8 mouse cellular contexts compared by ENCODE assay signal in genomic region chr2:167891908-167892307, GRCm38 (mm10). TPM values are rescaled to one million over a fixed set of nuclear protein-coding genes. Genes with fewer than 3 reads are reported as not detected.
DNase-seq lines count a peak whose midpoint lies in the region; ATAC-seq lines count a peak whose summit lies in the region.

No protein-coding gene starts in this region.

- H3K27me3 ChIP-seq in liver, embryonic 11.5 days (replicated peaks; ENCODE audit: control insufficient read depth, insufficient read depth, low read length) = peaks cover 4% of the 10 kb centered on the region
- peaks cover 14% of the 10 kb centered on the region for H3K27me3 ChIP-seq in neural tube, embryonic 12.5 days (replicated peaks)

- 4% methylated on average over 9 of the region's 9 CpGs for WGBS in liver, embryonic 11.5 days
- 13% methylated on average over 9 of the region's 9 CpGs for whole genome bisulfite sequencing in neural tube, embryonic 12.5 days

- H3K9me3 ChIP-seq in liver, embryonic 11.5 days (ENCODE audit: control insufficient read depth, low read length) = no peaks in the 10 kb centered on the region
- H3K9me3 ChIP-seq in neural tube, embryonic 12.5 days = no peaks in the 10 kb centered on the region

- no peaks in the 10 kb centered on the region for H3K36me3 ChIP-seq in liver, embryonic 11.5 days (ENCODE audit: control insufficient read depth, insufficient read depth, low read length)
- H3K36me3 ChIP-seq in neural tube, embryonic 12.5 days = no peaks in the 10 kb centered on the region

- no peak overlapping the region for H3K4me3 ChIP-seq in liver, embryonic 11.5 days (ENCODE audit: low read depth, low read length)
- H3K4me3 ChIP-seq in neural tube, embryonic 12.5 days = no peak overlapping the region

- peak; percentile 52 to 65 for DNase-seq in layer of hippocampus, adult 18-20 months (ENCODE audit: low spot score in 2 of 2)
- no peak for DNase-seq in layer of hippocampus, adult 9-11 months
- peak; percentile 88 for DNase-seq in adrenal gland, postnatal 14 days
- DNase-seq in gastrocnemius, adult 8-10 months (ENCODE audit: low spot score in 2 of 2) = peak; percentile 35 to 55
- DNase-seq in kidney, adult 11 months = peak; percentile 41
- DNase-seq in liver, embryonic 11.5 days (ENCODE audit: low spot score) = peak; percentile 76
- peak; percentile 73 for DNase-seq in thymus, postnatal 14 days

- H3K4me1 ChIP-seq in liver, embryonic 11.5 days (replicated peaks; ENCODE audit: control insufficient read depth, insufficient read depth, low read length) = peaks cover 26% of the 10 kb centered on the region
- H3K4me1 ChIP-seq in neural tube, embryonic 12.5 days = peaks cover 12% of the 10 kb centered on the region; the same call in 1 of the 2 replicates

- ATAC-seq in liver, embryonic 11.5 days (replicated peaks; ENCODE audit: low FRiP score) = peak; percentile 55; the same call in 1 of the 2 replicates
- peak; percentile 48; the same call in 1 of the 2 replicates for ATAC-seq in neural tube, embryonic 12.5 days (ENCODE audit: low FRiP score, low read depth)

- H3K27ac ChIP-seq in liver, embryonic 11.5 days (ENCODE audit: low read depth, low read length) = no peak overlapping the region
- no peak overlapping the region for H3K27ac ChIP-seq in neural tube, embryonic 12.5 days

- H3K4me2 ChIP-seq in liver, embryonic 11.5 days = no peak overlapping the region
- H3K4me2 ChIP-seq in neural tube, embryonic 12.5 days (replicated peaks) = no peak overlapping the region

- H3K9ac ChIP-seq in liver, embryonic 11.5 days (ENCODE audit: low read depth, low read length) = no peak overlapping the region
- no peak overlapping the region for H3K9ac ChIP-seq in neural tube, embryonic 12.5 days

RNA-seq across cellular contexts. Expression of gene Ptpn1, which starts 39.9 kb away (rescaled TPM):
- total RNA-seq in layer of hippocampus, adult 18-20 months (2021) = 10 to 100 TPM; 64.8 to 68.8 TPM
- 48.2 and 54.3 TPM in 2 replicates for total RNA-seq in adrenal gland, postnatal 14 days (2021)
- 10 to 100 TPM; 10.6 to 16.5 (median 14.9) TPM for total RNA-seq in gastrocnemius, adult 8-10 months (2022)
- polyA plus RNA-seq in liver, embryonic 11.5 days (2014; fragmentation: Nextera tagmentation; extraction: Ambion mirVana) = 50.7 and 53.6 TPM in 2 replicates
- polyA plus RNA-seq in neural tube, embryonic 12.5 days (2016; fragmentation: Nextera tagmentation; extraction: Ambion mirVana) = 118 and 130 TPM in 2 replicates
